Mouse (Mus musculus) spleen, adult 10 weeks (tissue): ENCODE data around the gene Zfp638. TPM values are rescaled to one million over a fixed set of nuclear protein-coding genes. Genes with fewer than 3 reads are reported as not detected.

ENCODE experiments used
- polyA plus RNA-seq: library from polyadenylated mRNA; stranded (reverse); fragments of 350-450 nt; fragmentation: Illumina TruSeq; extraction: RNeasy Lipid Tissue Mini Kit (QIAGEN cat#74804); gene quantifications from one replicate; pipeline ENCODE4 v1.2.3, GENCODE M21; 2015; ENCODE audit warnings: low replicate concordance; ENCODE audit not compliant: insufficient read depth

Zfp638 gene
- 186 TPM for polyA plus RNA-seq

DNA sequence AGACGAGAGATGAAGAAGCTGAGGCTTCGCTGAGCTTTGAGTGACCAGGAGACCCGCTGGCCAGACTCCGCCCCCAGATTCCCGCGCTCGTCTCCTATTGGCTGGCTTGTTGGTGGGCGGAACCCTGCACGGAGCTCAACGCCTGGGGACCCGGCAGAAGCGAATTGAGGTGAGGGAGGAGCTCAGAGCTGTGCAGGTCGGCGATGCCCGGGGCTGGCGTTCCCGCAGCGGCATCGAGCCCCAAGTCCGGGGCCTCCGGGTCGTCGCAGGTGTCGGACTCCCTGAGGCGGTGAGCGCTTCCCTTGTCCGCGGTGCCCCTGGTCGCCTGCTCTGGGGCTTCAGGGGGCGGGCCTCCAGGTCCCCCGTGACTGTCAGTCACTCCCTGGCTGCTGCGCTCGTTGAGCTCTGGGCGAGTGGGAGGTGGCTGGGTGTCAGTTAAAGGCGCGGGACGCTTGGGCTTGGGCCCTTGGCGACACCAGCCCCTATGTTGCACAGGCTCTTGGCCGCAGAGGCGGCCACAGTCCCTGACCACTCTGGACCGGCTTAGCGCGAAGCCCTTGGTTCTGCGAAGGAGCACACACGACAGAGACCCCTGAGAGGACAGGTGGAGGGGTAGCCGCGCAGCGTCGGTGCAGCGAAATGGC lies at the start of gene Zfp638:
Gene Zfp638, plus strand, starts transcription at position 156 of the 644 bp plus-strand sequence.

DNA sequence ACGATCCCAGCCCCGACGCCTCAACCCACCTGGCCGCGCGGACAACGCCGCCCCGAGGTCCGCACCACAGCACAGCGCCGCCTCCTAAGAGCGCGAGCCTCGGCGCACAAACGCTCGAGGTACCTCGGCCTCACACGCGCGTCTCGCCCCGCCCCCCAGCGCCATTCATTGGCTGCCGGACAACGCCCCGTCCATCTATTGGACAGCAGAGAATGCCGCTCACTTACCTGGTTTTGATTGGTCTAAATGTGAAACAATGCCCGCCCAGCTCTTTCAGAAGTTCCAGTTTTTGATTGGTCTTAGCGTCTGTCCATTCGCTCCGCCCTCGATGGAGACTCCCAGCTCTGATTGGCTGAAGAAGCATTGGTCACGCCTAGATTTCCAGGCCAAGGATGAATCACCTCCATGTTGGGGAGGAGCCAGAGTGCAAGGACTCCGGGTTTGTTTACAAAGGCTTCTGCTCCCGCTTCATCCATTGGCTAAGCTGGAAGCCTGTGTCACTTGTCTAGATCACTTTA lies 35.2 kb upstream of the Zfp638 start, which contains the start of gene Paip2b:
Gene Paip2b, minus strand, starts transcription at position 136 of the 518 bp plus-strand sequence.

DNA sequence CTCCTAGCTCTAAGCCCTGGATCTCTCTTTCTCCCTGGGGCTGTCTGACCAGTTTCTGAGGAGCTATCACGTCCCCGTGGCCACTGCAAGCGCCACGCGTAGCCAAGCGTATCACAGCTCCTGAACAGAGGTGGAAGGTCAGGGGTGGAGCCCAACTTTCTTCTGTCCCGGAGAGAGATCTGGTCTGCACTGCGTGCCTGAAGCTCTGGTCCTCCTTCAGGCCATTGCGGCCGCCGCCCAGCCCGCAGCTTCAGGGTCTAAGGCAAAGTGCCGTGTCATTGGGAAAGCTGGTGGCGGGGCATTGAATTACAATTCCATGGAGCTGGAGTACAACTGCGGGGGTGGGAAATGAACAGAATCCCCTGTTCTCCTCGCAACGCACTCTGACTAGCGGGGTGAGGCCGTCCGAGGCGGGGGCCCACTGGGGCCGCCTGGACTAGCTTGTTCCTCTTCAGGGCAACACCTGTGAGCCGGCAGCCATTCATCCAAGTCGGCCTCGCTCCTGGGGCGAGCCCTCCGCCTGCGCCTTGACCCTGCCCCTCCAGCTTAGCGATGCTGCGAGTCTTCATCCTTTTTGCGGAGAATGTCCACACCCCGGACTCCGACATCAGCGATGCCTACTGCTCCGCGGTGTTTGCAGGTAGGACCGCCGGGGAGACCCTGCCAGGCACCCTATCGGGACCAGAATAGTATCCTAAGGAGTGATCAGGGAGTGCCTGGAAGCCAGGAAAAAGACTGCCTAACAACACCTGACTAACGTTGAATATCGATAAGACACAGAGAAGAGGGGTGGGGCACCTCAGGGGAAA lies 141.7 kb downstream of the Zfp638 start, which contains the start of gene Dysf:
Gene Dysf, plus strand, starts transcription at position 228 of the 809 bp plus-strand sequence.

Other genes with a start within 250 kb of the Zfp638 start
- not detected for gene Clec4f, start 210.9 kb upstream of the Zfp638 start, polyA plus RNA-seq
- 3.3 TPM for gene Cd207, start 189.3 kb upstream of the Zfp638 start, polyA plus RNA-seq
- not detected for gene Vax2, start 155.8 kb upstream of the Zfp638 start, polyA plus RNA-seq
- not detected for gene Atp6v1b1, start 124.1 kb upstream of the Zfp638 start, polyA plus RNA-seq
- gene Ankrd53, start 104.5 kb upstream of the Zfp638 start, polyA plus RNA-seq = not detected
- gene Tex261, start 91.3 kb upstream of the Zfp638 start, polyA plus RNA-seq = 46.2 TPM
- gene Nagk, start 72.1 kb upstream of the Zfp638 start, polyA plus RNA-seq = 34.6 TPM
- 34.6 TPM for gene Paip2b, start 35.4 kb upstream of the Zfp638 start, polyA plus RNA-seq
- gene Dysf, start 141.5 kb downstream of the Zfp638 start, polyA plus RNA-seq = 5.7 TPM